Mouse (Mus musculus): ENCODE measurements at regions not wholly inside any gene's neighbourhood (a gene's known extent, or its start where the extent isn't known, plus 50 kb on each side); places are given as distances from the start of the nearest gene placed in this dataset.

DNA sequence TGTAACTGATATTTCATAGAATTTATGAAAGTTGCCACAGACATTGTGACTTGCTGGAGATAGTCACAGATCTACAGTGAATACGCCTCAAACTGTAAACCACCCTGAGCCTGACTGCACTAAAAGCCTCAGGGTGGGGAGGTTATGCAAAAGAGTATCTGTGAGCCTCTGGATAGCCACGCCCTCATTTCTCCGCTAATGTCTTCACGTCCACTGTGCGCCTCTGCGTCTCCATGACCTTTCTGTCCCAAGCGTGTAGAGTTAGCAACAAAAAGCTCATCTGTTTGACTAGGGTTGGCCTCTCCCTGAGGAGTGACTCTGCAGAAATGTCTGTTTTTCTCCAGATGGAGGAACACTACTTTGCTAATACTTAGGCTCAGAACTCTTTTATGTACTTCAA lies 170.8 kb upstream of the Gm49356 start:
- H3K27ac ChIP-seq (ENCODE audit: insufficient read depth, low read depth, low read length) = no peak overlapping the region
- TF ChIP-seq CTCF (IDR thresholded peaks at IDR 0.05; ENCODE audit: low read depth, low read length) (no peak), POLR2A (IDR thresholded peaks at IDR 0.05; ENCODE audit: borderline replicate concordance, low read depth, low read length) (no peak)
- H3K4me3 ChIP-seq (ENCODE audit: insufficient read depth, low read length) = no peak overlapping the region
- H3K4me1 ChIP-seq (ENCODE audit: control insufficient read depth, insufficient read depth, low read length) = 0 out of 2 replicates have a peak, but pooled peaks cover 2% of the 10 kb centered on the region

GRCm38 (mm10) chr15:58719410-58719809 lies 169.7 kb upstream of the Gm49356 start:
- Histone ChIP-seq H3K4me1 (ENCODE audit: control insufficient read depth, insufficient read depth, low read length) (0 out of 2 replicates have a peak, but pooled peaks cover 2% of the 10 kb centered on the region), H3K4me3 (ENCODE audit: insufficient read depth, low read length) (no peak overlapping the region), H3K27ac (ENCODE audit: insufficient read depth, low read depth, low read length) (no peak overlapping the region)
- no peak for TF ChIP-seq CTCF (IDR thresholded peaks at IDR 0.05; ENCODE audit: low read depth, low read length)

- no peak overlapping the region for H3K27ac ChIP-seq (ENCODE audit: insufficient read depth, low read depth, low read length)
- H3K4me1 ChIP-seq (ENCODE audit: control insufficient read depth, insufficient read depth, low read length) = peaks cover 5% of the 10 kb centered on the region; the same call in 1 of the 2 replicates
- TF ChIP-seq POLR2A (IDR thresholded peaks at IDR 0.05; ENCODE audit: borderline replicate concordance, low read depth, low read length) (no peak), CTCF (IDR thresholded peaks at IDR 0.05; ENCODE audit: low read depth, low read length) (no peak)
- no peak overlapping the region for H3K4me3 ChIP-seq (ENCODE audit: insufficient read depth, low read length)
Observed at GRCm38 (mm10) chr15:58727041-58727440, 162.1 kb upstream of the Gm49356 start.

DNA sequence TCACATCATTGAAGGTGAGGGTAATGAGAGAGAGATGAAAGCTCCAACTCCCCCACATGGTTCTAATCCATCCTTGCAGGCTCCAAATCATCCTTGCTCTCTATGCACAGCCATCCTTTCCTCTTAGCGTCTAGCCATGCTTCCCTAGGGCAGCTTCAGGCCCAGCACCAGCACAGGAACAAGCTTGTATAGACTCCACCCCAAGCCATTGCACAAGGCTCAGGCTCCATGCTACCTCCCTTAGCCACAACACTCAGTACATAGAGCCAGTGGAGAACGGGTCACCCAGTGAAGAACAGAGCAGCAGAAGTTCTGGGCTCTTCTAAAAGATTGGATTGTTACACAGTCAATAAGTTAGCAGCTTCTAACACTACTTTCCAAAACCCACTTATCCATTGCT lies 160.8 kb upstream of the Gm49356 start:
- no peak overlapping the region for H3K4me3 ChIP-seq (ENCODE audit: insufficient read depth, low read length)
- no peak overlapping the region for H3K27ac ChIP-seq (ENCODE audit: insufficient read depth, low read depth, low read length)
- peaks cover 14% of the 10 kb centered on the region for H3K4me1 ChIP-seq (ENCODE audit: control insufficient read depth, insufficient read depth, low read length)
- TF ChIP-seq CTCF (IDR thresholded peaks at IDR 0.05; ENCODE audit: low read depth, low read length) = no peak
- TF ChIP-seq POLR2A (IDR thresholded peaks at IDR 0.05; ENCODE audit: borderline replicate concordance, low read depth, low read length) = no peak

DNA sequence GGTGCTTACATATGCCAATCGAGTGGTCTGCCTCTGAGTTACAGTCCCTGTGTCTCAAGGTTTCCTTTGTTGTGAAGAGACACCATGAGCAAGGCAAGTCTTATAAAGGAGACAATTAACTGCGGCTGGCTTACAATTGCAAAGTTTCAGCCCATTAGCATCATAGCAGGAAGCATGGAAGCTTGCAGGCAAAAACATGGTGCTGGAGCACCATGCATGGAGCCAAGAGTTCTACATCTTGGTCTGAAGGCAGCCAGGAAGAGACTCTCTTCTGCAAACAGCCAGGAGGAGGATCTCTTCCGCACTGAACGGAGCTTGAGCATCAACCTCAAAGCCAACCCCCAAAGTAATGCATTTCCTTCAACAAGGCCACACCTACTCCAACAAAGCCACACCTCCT lies 158.2 kb upstream of the Gm49356 start:
- H3K27ac ChIP-seq (ENCODE audit: insufficient read depth, low read depth, low read length) = no peak overlapping the region
- H3K4me1 ChIP-seq (ENCODE audit: control insufficient read depth, insufficient read depth, low read length) = peaks cover 31% of the 10 kb centered on the region
- H3K4me3 ChIP-seq (ENCODE audit: insufficient read depth, low read length) = no peak overlapping the region
- no peak for TF ChIP-seq CTCF (IDR thresholded peaks at IDR 0.05; ENCODE audit: low read depth, low read length)

DNA sequence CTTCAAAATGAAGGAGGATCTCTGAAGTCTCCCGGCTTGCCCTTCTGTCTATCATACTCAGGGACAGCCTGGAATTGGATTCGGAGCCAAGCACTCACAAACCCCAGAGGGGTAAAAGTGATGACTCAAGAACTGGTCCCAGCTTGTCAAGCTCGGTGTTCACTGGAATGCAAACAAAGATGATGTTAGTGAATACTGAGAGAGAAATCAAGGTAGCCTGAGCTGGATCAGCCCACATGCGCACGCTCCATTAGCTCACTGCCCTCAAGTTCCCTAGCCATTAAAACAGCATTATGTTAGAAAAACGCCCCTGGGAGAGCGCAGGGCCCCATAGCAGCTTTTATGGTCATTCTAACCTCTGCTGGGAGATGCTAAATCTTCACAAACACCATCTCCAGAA lies 157.8 kb upstream of the Gm49356 start:
- TF ChIP-seq POLR2A (IDR thresholded peaks at IDR 0.05; ENCODE audit: borderline replicate concordance, low read depth, low read length) = no peak
- TF ChIP-seq CTCF (IDR thresholded peaks at IDR 0.05; ENCODE audit: low read depth, low read length) = no peak
- Histone ChIP-seq H3K4me1 (ENCODE audit: control insufficient read depth, insufficient read depth, low read length) (peaks cover 31% of the 10 kb centered on the region), H3K27ac (ENCODE audit: insufficient read depth, low read depth, low read length) (no peak overlapping the region), H3K4me3 (ENCODE audit: insufficient read depth, low read length) (no peak overlapping the region)

DNA sequence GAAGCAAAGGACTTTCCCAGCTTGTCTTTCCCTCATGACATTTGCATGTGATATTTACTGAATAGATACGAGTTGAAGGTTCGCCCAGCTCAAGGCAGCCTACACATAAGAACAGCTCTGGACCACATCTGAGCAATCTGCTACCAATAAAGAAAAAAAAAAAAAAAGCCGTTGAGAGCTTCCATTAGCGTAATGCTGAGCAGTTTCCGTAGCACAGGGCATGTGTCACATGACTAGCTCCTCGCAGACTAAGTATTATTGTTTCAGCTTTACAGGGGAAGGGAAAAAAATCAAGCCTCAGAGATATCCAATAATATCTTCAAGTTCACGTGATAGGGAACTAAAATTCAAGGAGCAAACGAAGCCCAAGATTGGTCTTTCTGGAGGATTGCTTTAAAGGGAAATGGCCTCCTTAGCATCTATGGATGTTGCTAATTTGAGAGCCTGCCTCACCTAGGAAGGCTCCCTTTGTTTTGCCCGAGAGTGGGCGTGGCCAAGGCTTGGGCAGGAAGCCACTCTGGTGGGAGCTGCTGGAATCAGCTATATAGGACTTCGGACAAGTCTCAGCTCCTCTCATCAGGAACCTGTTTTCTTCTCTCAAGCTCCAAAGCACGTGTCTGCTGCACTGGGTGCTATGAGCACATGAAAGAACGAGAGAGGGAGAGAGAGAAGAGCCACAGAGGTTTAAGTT lies 157.0 kb upstream of the Gm49356 start:
- Histone ChIP-seq H3K27ac (ENCODE audit: insufficient read depth, low read depth, low read length) (peak overlapping the region; percentile 32; the same call in 1 of the 2 replicates), H3K4me1 (ENCODE audit: control insufficient read depth, insufficient read depth, low read length) (peaks cover 31% of the 10 kb centered on the region)
- TF ChIP-seq CTCF (IDR thresholded peaks at IDR 0.05; ENCODE audit: low read depth, low read length) (no peak), POLR2A (IDR thresholded peaks at IDR 0.05; ENCODE audit: borderline replicate concordance, low read depth, low read length) (no peak)

More for the DNA sequence above, 157.0 kb upstream of the Gm49356 start:
- no peak overlapping the region for H3K4me3 ChIP-seq (ENCODE audit: insufficient read depth, low read length)
